In genomic region chr17:85464466-85465411, GRCm38 (mm10) we compare ENCODE assay signal across 8 mouse cellular contexts.
DNase-seq lines count a peak whose midpoint lies in the region; ATAC-seq and TF ChIP-seq lines count a peak whose summit lies in the region.

No protein-coding gene starts in this region.

- DNase-seq in heart, postnatal 0 days (ENCODE audit: low spot score), result no peak
- DNase-seq in heart, adult 18-20 months, result no peak
- DNase-seq in kidney, postnatal 0 days (ENCODE audit: low spot score), result no peak
- DNase-seq in retina, embryonic 14.5 days (ENCODE audit: low spot score), result peak; percentile 87
- DNase-seq in cerebellum, adult 8-10 months, result no peak
- no peak for DNase-seq in lung, postnatal 10 days

- no peak for ATAC-seq in heart, postnatal 0 days (ENCODE audit: insufficient read depth, low read depth)
- peak; percentile 69 for ATAC-seq in forebrain, embryonic 12.5 days (ENCODE audit: low FRiP score)
- no peak; the same call in 1 of the 2 replicates for ATAC-seq in kidney, postnatal 0 days (replicated peaks; ENCODE audit: low FRiP score, low read depth)
- no peak for ATAC-seq in CD4-positive, CD25-positive, alpha-beta regulatory T cell, adult 4 months

- TF ChIP-seq CTCF in heart, postnatal 0 days (IDR thresholded peaks at IDR 0.05; ENCODE audit: low read depth), result no peak
- no peak for TF ChIP-seq CTCF in kidney, postnatal 0 days (IDR thresholded peaks at IDR 0.05; ENCODE audit: low read depth)

- no peaks in the 10 kb centered on the region for H3K9me3 ChIP-seq in heart, postnatal 0 days (replicated peaks; ENCODE audit: control insufficient read depth, low read length)
- 0 out of 2 replicates have a peak, but pooled peaks cover 3% of the 10 kb centered on the region for H3K9me3 ChIP-seq in forebrain, embryonic 12.5 days
- no peaks in the 10 kb centered on the region for H3K9me3 ChIP-seq in kidney, postnatal 0 days (replicated peaks; ENCODE audit: low read length)

- H3K27me3 ChIP-seq in heart, postnatal 0 days (ENCODE audit: control insufficient read depth, insufficient read depth, low read length), result peaks cover 96% of the 10 kb centered on the region
- H3K27me3 ChIP-seq in forebrain, embryonic 12.5 days, result peaks cover 81% of the 10 kb centered on the region
- H3K27me3 ChIP-seq in kidney, postnatal 0 days (ENCODE audit: insufficient read depth, low read length), result peaks cover 81% of the 10 kb centered on the region

- H3K27ac ChIP-seq in heart, postnatal 0 days (ENCODE audit: low read depth), result no peak overlapping the region
- peak overlapping the region; percentile 44; the same call in 1 of the 2 replicates for H3K27ac ChIP-seq in forebrain, embryonic 12.5 days
- H3K27ac ChIP-seq in kidney, postnatal 0 days, result no peak overlapping the region

- WGBS in heart, postnatal 0 days, result 4% methylated on average over 40 of the region's 40 CpGs
- WGBS in forebrain, embryonic 12.5 days, result 2% methylated on average over 40 of the region's 40 CpGs
- WGBS in kidney, postnatal 0 days, result 2% methylated on average over 40 of the region's 40 CpGs

- no peak overlapping the region for H3K9ac ChIP-seq in heart, postnatal 0 days (replicated peaks; ENCODE audit: low read depth, low read length)
- peak overlapping the region; percentile 36 for H3K9ac ChIP-seq in forebrain, embryonic 12.5 days
- H3K9ac ChIP-seq in kidney, postnatal 0 days (ENCODE audit: low read depth, low read length), result no peak overlapping the region

- H3K4me3 ChIP-seq in heart, postnatal 0 days (ENCODE audit: low read depth, low read length), result peak overlapping the region; percentile 6; the same call in 1 of the 2 replicates
- peak overlapping the region; percentile 28 for H3K4me3 ChIP-seq in forebrain, embryonic 12.5 days (replicated peaks)
- no peak overlapping the region; the same call in 1 of the 2 replicates for H3K4me3 ChIP-seq in kidney, postnatal 0 days (replicated peaks; ENCODE audit: low read depth, low read length)

- no peaks in the 10 kb centered on the region for H3K4me1 ChIP-seq in heart, postnatal 0 days (ENCODE audit: control insufficient read depth, insufficient read depth)
- H3K4me1 ChIP-seq in forebrain, embryonic 12.5 days, result peaks cover 28% of the 10 kb centered on the region
- 0 out of 2 replicates have a peak, but pooled peaks cover 5% of the 10 kb centered on the region for H3K4me1 ChIP-seq in kidney, postnatal 0 days (replicated peaks; ENCODE audit: insufficient read depth, low read length)

- H3K36me3 ChIP-seq in heart, postnatal 0 days (replicated peaks; ENCODE audit: control insufficient read depth, insufficient read depth, low read length), result no peaks in the 10 kb centered on the region
- no peaks in the 10 kb centered on the region for H3K36me3 ChIP-seq in forebrain, embryonic 12.5 days (replicated peaks)
- H3K36me3 ChIP-seq in kidney, postnatal 0 days (ENCODE audit: insufficient read depth, low read length), result no peaks in the 10 kb centered on the region

- peak overlapping the region; percentile 6; the same call in 1 of the 2 replicates for H3K4me2 ChIP-seq in heart, postnatal 0 days (ENCODE audit: low read depth, low read length)
- H3K4me2 ChIP-seq in forebrain, embryonic 12.5 days, result peak overlapping the region; percentile 52
- peak overlapping the region; percentile 25 for H3K4me2 ChIP-seq in kidney, postnatal 0 days (ENCODE audit: low read length)

- TF ChIP-seq EP300 in heart, postnatal 0 days (IDR thresholded peaks at IDR 0.05; ENCODE audit: low read depth), result no peak
